Mouse (Mus musculus): ENCODE results near the gene Trib2.

- no peak for TF ChIP-seq POLR2A (IDR thresholded peaks at IDR 0.05; ENCODE audit: insufficient read length, low read depth)
- no peak for TF ChIP-seq E2F4 (IDR thresholded peaks at IDR 0.05; ENCODE audit: insufficient read depth)
Observed at GRCm38 (mm10) chr12:15798019-15798418, 18.7 kb downstream of the Trib2 start.

Measured in myocyte (in vitro differentiated cells).